Mouse (Mus musculus) CH12.LX (cell line): Measurements from ENCODE around the gene Fam184a. TPM values are rescaled to one million over a fixed set of nuclear protein-coding genes. Genes with fewer than 3 reads are reported as not detected.
A peak's percentile ranks its signal among the peaks of the same experiment; 100 is the strongest.

Experiments used
- DNase-seq: peaks from one replicate; pipeline ENCODE4 v3.0.0-alpha.2; 2013; ENCODE audit errors: extremely low read depth
- H3K27ac ChIP-seq: 2 replicates; pipeline ENCODE4 v1.5.1; 2012; ENCODE audit warnings: low read depth, mild to moderate bottlenecking, control low read depth, moderate library complexity; ENCODE audit not compliant: insufficient read depth
- H3K27me3 ChIP-seq: replicated peaks from 2 replicates; pipeline ENCODE3; 2012; ENCODE audit warnings: inconsistent platforms
- H3K36me3 ChIP-seq, 2 experiments: replicated peaks in 1 of 2; 2 replicates each; pipeline versions ENCODE3 to v1.6.1; 2012; ENCODE audit warnings: inconsistent platforms in 1 of 2, low read length in 1 of 2, mild to moderate bottlenecking in 1 of 2, mixed read lengths in 1 of 2, moderate library complexity in 1 of 2; ENCODE audit not compliant: control insufficient read depth in 1 of 2, insufficient read depth in 1 of 2
- H3K4me1 ChIP-seq, 2 experiments: 2 replicates each; pipeline ENCODE4 v1.6.1; 2012; ENCODE audit warnings: inconsistent platforms in 1 of 2, moderate library complexity in 1 of 2; ENCODE audit not compliant: insufficient read depth in 2 of 2, control insufficient read depth in 1 of 2
- H3K4me2 ChIP-seq: 2 replicates; pipeline ENCODE4 v1.6.1; 2012; ENCODE audit warnings: low read depth, mild to moderate bottlenecking, control low read depth; ENCODE audit not compliant: poor library complexity, insufficient read depth, severe bottlenecking
- H3K4me3 ChIP-seq, 3 experiments: fragments of 150-350 bp in 1 of 3; sonication (generic) in 1 of 3; replicated peaks in 1 of 3; 2 replicates each; pipeline versions ENCODE3 to v1.5.1; 2011 to 2012; ENCODE audit warnings: low read depth in 2 of 3, low read length in 2 of 3, mild to moderate bottlenecking in 2 of 3, moderate library complexity in 2 of 3, control low read depth in 1 of 3, improper control_type of control experiment in 1 of 3, inconsistent platforms in 1 of 3, mixed read lengths in 1 of 3; ENCODE audit not compliant: poor library complexity in 1 of 3
- H3K79me2 ChIP-seq: replicated peaks from 2 replicates; pipeline ENCODE4 v1.6.1; 2012; ENCODE audit warnings: mild to moderate bottlenecking, moderate library complexity; ENCODE audit not compliant: control insufficient read depth, poor library complexity, insufficient read depth, severe bottlenecking; ENCODE audit errors: extremely low read depth
- H3K9ac ChIP-seq: 2 replicates; pipeline ENCODE4 v1.6.1; 2012; ENCODE audit warnings: low read depth, mild to moderate bottlenecking, control low read depth, moderate library complexity; ENCODE audit not compliant: insufficient read depth
- H3K9me3 ChIP-seq: replicated peaks from 2 replicates; pipeline ENCODE3; 2012; ENCODE audit warnings: low read length, inconsistent platforms, mixed read lengths
- CHD1 ChIP-seq: IDR thresholded peaks from 2 replicates; pipeline ENCODE4 v1.6.1; 2012; ENCODE audit warnings: low read depth, low read length, improper control_type of control experiment, inconsistent platforms
- CHD2 ChIP-seq: IDR thresholded peaks from 2 replicates; pipeline ENCODE4 v1.6.1; 2011; ENCODE audit warnings: low read length, improper control_type of control experiment
- CTCF ChIP-seq, 2 experiments: IDR thresholded peaks in 1 of 2; conservative IDR thresholded peaks in 1 of 2; 2 replicates each; pipeline ENCODE4 v1.5.1; 2011 to 2012; ENCODE audit warnings: low read depth in 2 of 2, low read length in 2 of 2, improper control_type of control experiment in 1 of 2, inconsistent platforms in 1 of 2, mild to moderate bottlenecking in 1 of 2, moderate library complexity in 1 of 2
- ELF1 ChIP-seq: IDR thresholded peaks from 2 replicates; pipeline ENCODE4 v1.6.1; 2014; ENCODE audit warnings: low read depth, mild to moderate bottlenecking, inconsistent platforms, low read length, improper control_type of control experiment
- EP300 ChIP-seq: IDR thresholded peaks from 2 replicates; pipeline ENCODE4 v1.6.1; 2011; ENCODE audit warnings: low read length, improper control_type of control experiment
- ETS1 ChIP-seq: conservative IDR thresholded peaks from 2 replicates; pipeline ENCODE4 v1.6.1; 2012; ENCODE audit warnings: low read depth, mild to moderate bottlenecking, inconsistent platforms, low read length, improper control_type of control experiment, moderate library complexity
- JUN ChIP-seq: IDR thresholded peaks from 2 replicates; pipeline ENCODE4 v1.6.1; 2011; ENCODE audit warnings: low read depth, mild to moderate bottlenecking, low read length, improper control_type of control experiment, moderate library complexity; ENCODE audit not compliant: insufficient read depth
- JUND ChIP-seq: conservative IDR thresholded peaks from 2 replicates; pipeline ENCODE4 v1.6.1; 2011; ENCODE audit warnings: low read depth, low read length, improper control_type of control experiment
- MAFK ChIP-seq: IDR thresholded peaks from 2 replicates; pipeline ENCODE4 v1.6.1; 2011; ENCODE audit warnings: low read length, improper control_type of control experiment; ENCODE audit not compliant: insufficient replicate concordance
- MAX ChIP-seq: IDR thresholded peaks from 2 replicates; pipeline ENCODE4 v1.6.1; 2011; ENCODE audit warnings: low read length, improper control_type of control experiment
- MAZ ChIP-seq: IDR thresholded peaks from 2 replicates; pipeline ENCODE4 v1.6.1; 2012; ENCODE audit warnings: low read depth, mild to moderate bottlenecking, inconsistent platforms, low read length, improper control_type of control experiment, moderate library complexity
- MEF2A ChIP-seq: IDR thresholded peaks from 2 replicates; pipeline ENCODE4 v1.6.1; 2014; ENCODE audit warnings: low read depth, mild to moderate bottlenecking, inconsistent platforms, low read length, improper control_type of control experiment, borderline replicate concordance
- MXI1 ChIP-seq: IDR thresholded peaks from 2 replicates; pipeline ENCODE4 v1.6.1; 2011; ENCODE audit warnings: mild to moderate bottlenecking, low read depth, low read length, improper control_type of control experiment
- NRF1 ChIP-seq: IDR thresholded peaks from 2 replicates; pipeline ENCODE4 v1.6.1; 2014; ENCODE audit warnings: low read depth, mild to moderate bottlenecking, inconsistent platforms, low read length, improper control_type of control experiment, moderate library complexity
- PAX5 ChIP-seq: IDR thresholded peaks from 2 replicates; pipeline ENCODE4 v1.6.1; 2012; ENCODE audit warnings: low read length, inconsistent platforms, mixed read lengths
- POLR2A ChIP-seq: IDR thresholded peaks from 2 replicates; pipeline ENCODE4 v1.6.1; 2011; ENCODE audit warnings: low read depth, mild to moderate bottlenecking, improper control_type of control experiment, low read length
- POLR2AphosphoS2 ChIP-seq: IDR thresholded peaks from 2 replicates; pipeline ENCODE4 v1.6.1; 2011; ENCODE audit warnings: low read depth, low read length, improper control_type of control experiment
- RAD21 ChIP-seq: IDR thresholded peaks from 2 replicates; pipeline ENCODE4 v1.6.1; 2011; ENCODE audit warnings: low read depth, mild to moderate bottlenecking, low read length, improper control_type of control experiment, moderate library complexity
- SMC3 ChIP-seq: IDR thresholded peaks from 2 replicates; pipeline ENCODE4 v1.6.1; 2011; ENCODE audit warnings: low read depth, low read length, improper control_type of control experiment
- TBP ChIP-seq: conservative IDR thresholded peaks from 2 replicates; pipeline ENCODE4 v1.6.1; 2011; ENCODE audit warnings: low read depth, low read length, improper control_type of control experiment
- USF2 ChIP-seq: conservative IDR thresholded peaks from 2 replicates; pipeline ENCODE4 v1.6.1; 2011; ENCODE audit warnings: low read depth, low read length, improper control_type of control experiment
- ZKSCAN1 ChIP-seq: IDR thresholded peaks from 2 replicates; pipeline ENCODE4 v1.6.1; 2012; ENCODE audit warnings: low read depth, inconsistent platforms, low read length, improper control_type of control experiment, borderline replicate concordance
- ZNF384 ChIP-seq: IDR thresholded peaks from 2 replicates; pipeline ENCODE4 v1.6.1; 2012; ENCODE audit warnings: low read depth, low read length, improper control_type of control experiment, inconsistent platforms
- dilution Hi-C: fragments of 300-500 bp; cut with MboI; formaldehyde crosslinking; loops from 2 replicates; pipeline ENCODE4 v1.14.3; 2020; ENCODE audit warnings: low sequenced_read_pairs; ENCODE audit not compliant: extremely low pct_unique_long_range_greater_than_20kb, extremely low pct_ligation_motif_present
- in situ Hi-C: fragments of 300-500 bp; cut with MboI; formaldehyde crosslinking; loops from 3 replicates; pipeline ENCODE4 v1.14.3; 2019; ENCODE audit warnings: low sequenced_read_pairs, low pct_ligation_motif_present, low pct_unique_long_range_greater_than_20kb, mixed read lengths
- polyA plus RNA-seq: library from polyadenylated mRNA; unstranded; fragments of >175 nt; gene quantifications from 2 replicates; pipeline ENCODE4 v1.2.1, GENCODE M21; 2012; ENCODE audit warnings: low read depth; ENCODE audit not compliant: insufficient read length
- total RNA-seq, 2 experiments: library from RNA; depleted of rRNA; stranded (reverse); fragments of 300-350 nt in 1 of 2; fragments of >200 nt in 1 of 2; gene quantifications; 2 replicates each; pipeline ENCODE4 v1.2.3; 2012 to 2014

The Fam184a gene
- total RNA-seq (2012; rRNA removed), result not detected in 2 replicates
- not detected in 2 replicates for total RNA-seq (2014; rRNA removed)
- polyA plus RNA-seq, result not detected in 2 replicates

DNA sequence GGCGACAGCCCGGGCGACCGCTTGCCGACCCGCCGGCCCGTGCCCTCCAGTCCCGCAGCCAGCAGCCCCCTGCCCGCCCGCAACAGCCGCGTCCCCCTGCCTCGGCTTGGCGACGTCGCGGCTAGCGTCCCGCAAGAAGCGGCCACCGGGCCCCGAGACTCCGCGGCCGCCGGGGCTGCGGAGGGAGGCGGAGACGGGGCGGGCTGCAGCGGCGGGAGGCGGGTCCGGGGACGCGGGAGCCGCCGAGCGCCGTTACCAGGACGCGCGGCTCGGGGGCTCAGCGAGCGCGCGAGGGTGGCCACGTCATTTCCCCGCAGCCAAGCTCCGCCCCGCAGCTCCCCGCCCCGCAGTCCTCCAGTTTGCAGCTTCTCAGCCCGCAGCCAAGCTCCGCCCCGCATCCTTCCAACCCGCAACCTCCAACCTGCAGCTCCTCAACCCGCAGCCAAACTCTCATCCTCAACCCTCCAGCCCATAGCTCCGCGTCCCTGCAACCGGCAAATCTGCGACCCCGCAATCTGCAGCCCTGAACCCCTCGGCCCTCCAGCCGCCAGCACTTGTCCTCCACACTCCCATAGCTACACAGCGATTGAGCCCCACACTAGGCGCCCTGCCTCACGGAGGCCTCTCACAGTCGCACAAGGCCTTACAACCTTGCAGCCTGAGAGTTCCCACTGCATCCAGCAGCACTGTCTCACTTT is at the start of gene Fam184a:
Gene Fam184a, minus strand, starts transcription at position 169 of the 698 bp plus-strand sequence.
- peaks cover 8% of the 10 kb centered on the region for H3K9me3 ChIP-seq
- H3K4me3 ChIP-seq, result no peak within 1 kb of the TSS
- no peaks in the 10 kb centered on the region for H3K36me3 ChIP-seq
- TF ChIP-seq MAFK, result no peak
- H3K4me1 ChIP-seq, result no peaks in the 10 kb centered on the region
- H3K9ac ChIP-seq, result no peak within 1 kb of the TSS
- no peak for DNase-seq
- H3K79me2 ChIP-seq, result no peaks in the 10 kb centered on the region
- no peak within 1 kb of the TSS for H3K4me2 ChIP-seq
- H3K27me3 ChIP-seq, result no peaks in the 10 kb centered on the region
- dilution Hi-C loops (no loop called here), in situ Hi-C loops (no loop called here)
- no peak within 1 kb of the TSS for H3K27ac ChIP-seq

DNA sequence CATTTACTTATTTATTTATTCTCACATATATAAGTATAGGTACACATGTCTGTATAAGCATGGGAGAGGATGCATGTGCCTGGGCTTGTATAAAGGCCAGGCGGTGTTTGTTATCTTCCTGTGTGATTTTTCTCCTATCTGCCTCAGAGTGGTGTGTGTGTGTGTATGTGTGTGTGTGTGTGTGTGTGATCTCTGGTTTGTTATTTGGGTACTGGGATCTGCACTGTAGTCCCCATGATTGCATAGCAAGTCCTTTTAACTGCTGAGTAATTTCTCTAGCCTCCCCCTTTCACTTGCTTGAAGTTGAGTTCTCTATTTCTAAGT is 45.3 kb upstream of the Fam184a start:
- H3K79me2 ChIP-seq, result no peaks in the 10 kb centered on the region
- no peak overlapping the region for H3K27ac ChIP-seq
- no peak overlapping the region for H3K9ac ChIP-seq
- H3K27me3 ChIP-seq, result no peaks in the 10 kb centered on the region
- in situ Hi-C loops (loop anchor here (10.0 kb wide), 1 partner anchor 141 kb away; no protein-coding TSS in a partner anchor), dilution Hi-C loops (no loop called here)
- no peaks in the 10 kb centered on the region for H3K36me3 ChIP-seq
- DNase-seq, result no peak
- H3K4me1 ChIP-seq, result no peaks in the 10 kb centered on the region
- no peak overlapping the region for H3K4me2 ChIP-seq
- no peaks in the 10 kb centered on the region for H3K9me3 ChIP-seq
- H3K4me3 ChIP-seq, result no peak overlapping the region
- TF ChIP-seq CTCF (conservative IDR thresholded peaks at IDR 0.05 in 1 of 2, IDR thresholded peaks at IDR 0.05 in 1 of 2; ENCODE audit: low read depth in 2 of 2, low read length in 2 of 2) (no peak), POLR2A (no peak), CHD2 (no peak), MAZ (no peak), JUND (no peak), MAX (no peak), MXI1 (no peak), ZNF384 (no peak), PAX5 (no peak), USF2 (no peak)

GRCm38 (mm10) chr10:53795567-53796257 is 44.8 kb upstream of the Fam184a start:
- peak; percentile 24 for DNase-seq
- dilution Hi-C loops, result no loop called here
- in situ Hi-C loops, result loop anchor here (10.0 kb wide), 1 partner anchor 141 kb away; no protein-coding TSS in a partner anchor
- no peaks in the 10 kb centered on the region for H3K79me2 ChIP-seq
- H3K4me1 ChIP-seq, result no peaks in the 10 kb centered on the region
- no peak overlapping the region for H3K4me3 ChIP-seq
- H3K27me3 ChIP-seq, result no peaks in the 10 kb centered on the region
- H3K4me2 ChIP-seq, result no peak overlapping the region
- H3K36me3 ChIP-seq, result no peaks in the 10 kb centered on the region
- H3K9ac ChIP-seq, result no peak overlapping the region
- H3K9me3 ChIP-seq, result no peaks in the 10 kb centered on the region
- H3K27ac ChIP-seq, result no peak overlapping the region
- TF ChIP-seq ETS1 (no peak), USF2 (no peak), CHD1 (no peak), MAFK (no peak), CTCF (conservative IDR thresholded peaks at IDR 0.05 in 1 of 2, IDR thresholded peaks at IDR 0.05 in 1 of 2; ENCODE audit: low read depth in 2 of 2, low read length in 2 of 2) (peak in 1 of 2 experiments; percentile 75; a peak in 2 of 4 replicates), ZKSCAN1 (no peak), MXI1 (no peak), ZNF384 (peak; percentile 61), ELF1 (no peak), RAD21 (peak; percentile 79), CHD2 (no peak), MAX (no peak), SMC3 (peak; percentile 68), MEF2A (no peak), JUN (no peak), POLR2AphosphoS2 (no peak), TBP (no peak), EP300 (no peak), NRF1 (no peak)
